Mouse (Mus musculus) hindbrain, embryonic 10.5 days (tissue): ENCODE measurements around the gene Misp. TPM values are rescaled to one million over a fixed set of nuclear protein-coding genes. Genes with fewer than 3 reads are reported as not detected.

ENCODE experiments used
- DNase-seq: peaks from one replicate; pipeline ENCODE4 v3.0.0-alpha.2; 2017; ENCODE audit warnings: low spot score
- H3K27ac ChIP-seq: fragments of 300-500 bp; sonication (generic); 2 replicates; pipeline ENCODE4 v1.5.1; 2016; ENCODE audit warnings: mild to moderate bottlenecking, moderate library complexity
- H3K27me3 ChIP-seq: fragments of 300-500 bp; sonication (generic); 2 replicates; pipeline ENCODE4 v1.6.1; 2016; ENCODE audit warnings: mild to moderate bottlenecking; ENCODE audit not compliant: poor library complexity, insufficient read depth, severe bottlenecking
- H3K36me3 ChIP-seq: fragments of 300-500 bp; sonication (generic); 2 replicates; pipeline ENCODE4 v1.6.1; 2016; ENCODE audit warnings: mild to moderate bottlenecking, moderate library complexity
- H3K4me1 ChIP-seq: fragments of 300-500 bp; sonication (generic); replicated peaks from 2 replicates; pipeline ENCODE4 v1.6.1; 2016; ENCODE audit warnings: mild to moderate bottlenecking
- H3K4me3 ChIP-seq: fragments of 300-500 bp; sonication (generic); 2 replicates; pipeline ENCODE4 v1.5.1; 2016; ENCODE audit warnings: mild to moderate bottlenecking, moderate library complexity
- H3K9me3 ChIP-seq: fragments of 300-500 bp; sonication (generic); 2 replicates; pipeline ENCODE4 v1.6.1; 2016; ENCODE audit warnings: mild to moderate bottlenecking, moderate library complexity
- WGBS: fragments of 180-500 bp; shearing (Covaris S2); methylation state at CpG from one replicate; pipeline ENCODE4 v1.1.7; 2016; 5-methylcytosine and 5-hydroxymethylcytosine counted together
- polyA plus RNA-seq: library from polyadenylated mRNA; unstranded; fragments of >200 nt; fragmentation: Nextera tagmentation; extraction: Ambion mirVana; gene quantifications from 2 replicates; pipeline ENCODE4 v1.2.1, GENCODE M21; 2016

The Misp gene
- 1.0 and 2.4 TPM in 2 replicates for polyA plus RNA-seq

- peaks cover 44% of the 10 kb centered on the region for H3K4me1 ChIP-seq
- H3K9me3 ChIP-seq: no peaks in the 10 kb centered on the region
- H3K27me3 ChIP-seq: no peaks in the 10 kb centered on the region
- H3K4me3 ChIP-seq: no peak within 1 kb of the TSS
- DNase-seq: no peak
- H3K27ac ChIP-seq: peak within 1 kb of the TSS; percentile 69; the same call in 1 of the 2 replicates
- peaks cover 50% of the 10 kb centered on the region for H3K36me3 ChIP-seq
- 63% methylated on average over 11 of the region's 11 CpGs for WGBS
These were observed at the start of gene Misp for GRCm38 (mm10) chr10:79820782-79821181. TSS of gene Misp (plus strand) at chr10:79820989.

GRCm38 (mm10) chr10:79772320-79772719 is 48.5 kb upstream of the Misp start:
- Histone ChIP-seq H3K4me1 (peaks cover 25% of the 10 kb centered on the region), H3K27ac (no peak overlapping the region), H3K9me3 (peaks cover 7% of the 10 kb centered on the region; the same call in 1 of the 2 replicates), H3K36me3 (no peaks in the 10 kb centered on the region), H3K27me3 (peaks cover 24% of the 10 kb centered on the region), H3K4me3 (no peak overlapping the region)
- WGBS: 88% methylated on average over 3 of the region's 3 CpGs
- no peak for DNase-seq

GRCm38 (mm10) chr10:79773208-79773607 is 47.6 kb upstream of the Misp start:
- H3K36me3 ChIP-seq: no peaks in the 10 kb centered on the region
- peaks cover 26% of the 10 kb centered on the region for H3K4me1 ChIP-seq
- WGBS: 87% methylated on average over 2 of the region's 2 CpGs
- no peak for DNase-seq
- peaks cover 33% of the 10 kb centered on the region for H3K27me3 ChIP-seq
- no peak overlapping the region for H3K4me3 ChIP-seq
- no peak overlapping the region for H3K27ac ChIP-seq
- peaks cover 7% of the 10 kb centered on the region; the same call in 1 of the 2 replicates for H3K9me3 ChIP-seq

- no peak for DNase-seq
- H3K9me3 ChIP-seq: peaks cover 7% of the 10 kb centered on the region; the same call in 1 of the 2 replicates
- H3K27me3 ChIP-seq: peaks cover 48% of the 10 kb centered on the region
- no peak overlapping the region for H3K27ac ChIP-seq
- peaks cover 25% of the 10 kb centered on the region for H3K4me1 ChIP-seq
- no peaks in the 10 kb centered on the region for H3K36me3 ChIP-seq
- no peak overlapping the region for H3K4me3 ChIP-seq
- 71% methylated on average over 5 of the region's 5 CpGs for WGBS
These were observed 46.1 kb upstream of the Misp start for GRCm38 (mm10) chr10:79774486-79775279.

- H3K27ac ChIP-seq: peak within 1 kb of the TSS; percentile 75
- peak; percentile 32 for DNase-seq
- 2% methylated on average over 39 of the region's 39 CpGs for WGBS
- H3K4me3 ChIP-seq: peak within 1 kb of the TSS; percentile 52
- H3K27me3 ChIP-seq: peaks cover 59% of the 10 kb centered on the region
- no peaks in the 10 kb centered on the region for H3K36me3 ChIP-seq
- H3K4me1 ChIP-seq: peaks cover 44% of the 10 kb centered on the region
- peaks cover 7% of the 10 kb centered on the region; the same call in 1 of the 2 replicates for H3K9me3 ChIP-seq
These were observed 43.7 kb upstream of the Misp start, which contains the start of gene Fstl3 for GRCm38 (mm10) chr10:79777103-79777531. TSS of gene Fstl3 (plus strand) at chr10:79777272.

GRCm38 (mm10) chr10:79778006-79778405 is 42.8 kb upstream of the Misp start:
- Histone ChIP-seq H3K9me3 (peaks cover 3% of the 10 kb centered on the region; the same call in 1 of the 2 replicates), H3K27ac (0 out of 2 replicates have a peak overlapping the region, but pooled peaks have one; percentile 2), H3K4me3 (peak overlapping the region; percentile 52), H3K36me3 (no peaks in the 10 kb centered on the region), H3K4me1 (peaks cover 44% of the 10 kb centered on the region), H3K27me3 (peaks cover 68% of the 10 kb centered on the region)
- no peak for DNase-seq
- WGBS: 22% methylated on average over 15 of the region's 15 CpGs

- peaks cover 46% of the 10 kb centered on the region for H3K4me1 ChIP-seq
- peaks cover 3% of the 10 kb centered on the region; the same call in 1 of the 2 replicates for H3K9me3 ChIP-seq
- peaks cover 78% of the 10 kb centered on the region for H3K27me3 ChIP-seq
- no peak overlapping the region for H3K4me3 ChIP-seq
- 23% methylated on average over 2 of the region's 2 CpGs for WGBS
- no peak for DNase-seq
- H3K27ac ChIP-seq: no peak overlapping the region
- H3K36me3 ChIP-seq: no peaks in the 10 kb centered on the region
These were observed 41.6 kb upstream of the Misp start for GRCm38 (mm10) chr10:79779193-79779592.

GRCm38 (mm10) chr10:79779784-79780663 is 40.8 kb upstream of the Misp start:
- Histone ChIP-seq H3K4me3 (peak overlapping the region; percentile 53), H3K4me1 (peaks cover 47% of the 10 kb centered on the region), H3K27me3 (peaks cover 86% of the 10 kb centered on the region), H3K9me3 (peaks cover under 1% of the 10 kb centered on the region; the same call in 1 of the 2 replicates), H3K36me3 (no peaks in the 10 kb centered on the region), H3K27ac (peak overlapping the region; percentile 54)
- WGBS: 2% methylated on average over 55 of the region's 55 CpGs
- DNase-seq: peak; percentile 98

- Histone ChIP-seq H3K27me3 (peaks cover 89% of the 10 kb centered on the region), H3K27ac (0 out of 2 replicates have a peak overlapping the region, but pooled peaks have one; percentile 54), H3K4me1 (peaks cover 47% of the 10 kb centered on the region), H3K9me3 (no peaks in the 10 kb centered on the region), H3K36me3 (no peaks in the 10 kb centered on the region), H3K4me3 (peak overlapping the region; percentile 53)
- 2% methylated on average over 13 of the region's 13 CpGs for WGBS
- DNase-seq: no peak
These were observed 40.1 kb upstream of the Misp start for GRCm38 (mm10) chr10:79780664-79781015.

GRCm38 (mm10) chr10:79781139-79781538 is 39.6 kb upstream of the Misp start:
- Histone ChIP-seq H3K27ac (no peak overlapping the region), H3K4me3 (peak overlapping the region; percentile 53), H3K36me3 (no peaks in the 10 kb centered on the region), H3K27me3 (peaks cover 86% of the 10 kb centered on the region), H3K9me3 (no peaks in the 10 kb centered on the region), H3K4me1 (peaks cover 47% of the 10 kb centered on the region)
- 32% methylated on average over 21 of the region's 21 CpGs for WGBS
- DNase-seq: no peak

- H3K4me1 ChIP-seq: peaks cover 44% of the 10 kb centered on the region
- H3K27ac ChIP-seq: no peak overlapping the region
- no peaks in the 10 kb centered on the region for H3K36me3 ChIP-seq
- 53% methylated on average over 5 of the region's 5 CpGs for WGBS
- DNase-seq: no peak
- H3K9me3 ChIP-seq: no peaks in the 10 kb centered on the region
- no peak overlapping the region for H3K4me3 ChIP-seq
- H3K27me3 ChIP-seq: peaks cover 78% of the 10 kb centered on the region
These were observed 38.8 kb upstream of the Misp start for GRCm38 (mm10) chr10:79781956-79782355.

GRCm38 (mm10) chr10:79783050-79783449 is 37.7 kb upstream of the Misp start:
- H3K27ac ChIP-seq: no peak overlapping the region
- H3K4me1 ChIP-seq: peaks cover 33% of the 10 kb centered on the region
- WGBS: 67% methylated on average over 7 of the region's 7 CpGs
- no peak for DNase-seq
- no peaks in the 10 kb centered on the region for H3K36me3 ChIP-seq
- H3K9me3 ChIP-seq: no peaks in the 10 kb centered on the region
- H3K27me3 ChIP-seq: peaks cover 67% of the 10 kb centered on the region
- no peak overlapping the region for H3K4me3 ChIP-seq
